Mouse (Mus musculus) limb, embryonic 10.5 days (tissue): Measurements from ENCODE around the gene Arhgef7. TPM values are rescaled to one million over a fixed set of nuclear protein-coding genes. Genes with fewer than 3 reads are reported as not detected.

Experiments
- DNase-seq: peaks from one replicate; pipeline ENCODE4 v3.0.0-alpha.2; 2017; ENCODE audit warnings: low spot score
- H3K27ac ChIP-seq: fragments of 300-500 bp; sonication (generic); 2 replicates; pipeline ENCODE4 v1.5.1; 2016; ENCODE audit warnings: mild to moderate bottlenecking
- H3K27me3 ChIP-seq: fragments of 300-500 bp; sonication (generic); 2 replicates; pipeline ENCODE4 v1.6.1; 2016; ENCODE audit warnings: low read depth, mild to moderate bottlenecking; ENCODE audit not compliant: poor library complexity, severe bottlenecking
- H3K36me3 ChIP-seq: fragments of 300-500 bp; sonication (generic); 2 replicates; pipeline ENCODE4 v1.6.1; 2016; ENCODE audit warnings: mild to moderate bottlenecking, moderate library complexity
- H3K4me1 ChIP-seq: fragments of 300-500 bp; sonication (generic); 2 replicates; pipeline ENCODE4 v1.6.1; 2016
- H3K4me3 ChIP-seq: fragments of 300-500 bp; sonication (generic); 2 replicates; pipeline ENCODE4 v1.5.1; 2016; ENCODE audit warnings: mild to moderate bottlenecking, moderate library complexity
- H3K9me3 ChIP-seq: fragments of 300-500 bp; sonication (generic); replicated peaks from 2 replicates; pipeline ENCODE4 v1.6.1; 2016; ENCODE audit warnings: mild to moderate bottlenecking
- WGBS: fragments of 180-500 bp; shearing (Covaris S2); methylation state at CpG from one replicate; pipeline ENCODE4 v1.1.7; 2016; 5-methylcytosine and 5-hydroxymethylcytosine counted together
- polyA plus RNA-seq: library from polyadenylated mRNA; unstranded; fragments of >200 nt; fragmentation: Nextera tagmentation; extraction: Ambion mirVana; gene quantifications from 2 replicates; pipeline ENCODE4 v1.2.1, GENCODE M21; 2016

Arhgef7 gene
- polyA plus RNA-seq, 1 experiment from 2014 or later, result 59.1 TPM

- Histone ChIP-seq H3K27ac (no peak overlapping the region), H3K4me1 (peaks cover 40% of the 10 kb centered on the region), H3K4me3 (no peak overlapping the region), H3K9me3 (no peaks in the 10 kb centered on the region), H3K27me3 (no peaks in the 10 kb centered on the region), H3K36me3 (peaks cover 15% of the 10 kb centered on the region)
- WGBS, result 93% methylated on average over 8 of the region's 8 CpGs
- no peak for DNase-seq
Measured at GRCm38 (mm10) chr8:11776451-11777180, 49.1 kb downstream of the Arhgef7 start.

DNA sequence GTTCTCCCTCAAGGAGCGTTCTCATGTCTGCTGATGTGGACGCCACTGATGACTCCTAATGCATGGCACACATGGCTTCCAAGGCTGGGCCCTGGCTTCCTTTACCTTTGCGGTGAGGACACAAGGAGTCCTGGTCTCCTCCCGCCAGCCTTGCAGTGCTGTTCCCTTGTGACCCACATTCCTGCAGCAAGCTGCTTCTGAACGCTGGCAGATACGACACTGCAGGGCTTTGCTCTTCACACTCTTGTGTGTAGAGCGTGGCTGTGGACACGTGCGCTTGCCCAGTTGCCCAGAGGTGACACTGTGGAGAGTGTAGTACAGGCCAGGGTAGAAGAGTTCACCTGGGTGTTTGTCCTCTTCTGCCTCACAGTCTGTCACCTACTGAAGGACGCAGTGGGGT lies 49.7 kb downstream of the Arhgef7 start:
- H3K4me3 ChIP-seq, result no peak overlapping the region
- H3K4me1 ChIP-seq, result peaks cover 40% of the 10 kb centered on the region
- no peaks in the 10 kb centered on the region for H3K9me3 ChIP-seq
- peak overlapping the region; percentile 16; the same call in 1 of the 2 replicates for H3K27ac ChIP-seq
- H3K27me3 ChIP-seq, result no peaks in the 10 kb centered on the region
- no peak for DNase-seq
- peaks cover 18% of the 10 kb centered on the region for H3K36me3 ChIP-seq
- WGBS, result 79% methylated on average over 10 of the region's 10 CpGs

GRCm38 (mm10) chr8:11778646-11779433 lies 51.3 kb downstream of the Arhgef7 start:
- no peak overlapping the region for H3K4me3 ChIP-seq
- peak overlapping the region; percentile 43; the same call in 1 of the 2 replicates for H3K27ac ChIP-seq
- WGBS, result 84% methylated on average over 8 of the region's 8 CpGs
- peaks cover 34% of the 10 kb centered on the region for H3K36me3 ChIP-seq
- H3K27me3 ChIP-seq, result no peaks in the 10 kb centered on the region
- no peaks in the 10 kb centered on the region for H3K9me3 ChIP-seq
- peaks cover 39% of the 10 kb centered on the region for H3K4me1 ChIP-seq
- DNase-seq, result no peak

DNA sequence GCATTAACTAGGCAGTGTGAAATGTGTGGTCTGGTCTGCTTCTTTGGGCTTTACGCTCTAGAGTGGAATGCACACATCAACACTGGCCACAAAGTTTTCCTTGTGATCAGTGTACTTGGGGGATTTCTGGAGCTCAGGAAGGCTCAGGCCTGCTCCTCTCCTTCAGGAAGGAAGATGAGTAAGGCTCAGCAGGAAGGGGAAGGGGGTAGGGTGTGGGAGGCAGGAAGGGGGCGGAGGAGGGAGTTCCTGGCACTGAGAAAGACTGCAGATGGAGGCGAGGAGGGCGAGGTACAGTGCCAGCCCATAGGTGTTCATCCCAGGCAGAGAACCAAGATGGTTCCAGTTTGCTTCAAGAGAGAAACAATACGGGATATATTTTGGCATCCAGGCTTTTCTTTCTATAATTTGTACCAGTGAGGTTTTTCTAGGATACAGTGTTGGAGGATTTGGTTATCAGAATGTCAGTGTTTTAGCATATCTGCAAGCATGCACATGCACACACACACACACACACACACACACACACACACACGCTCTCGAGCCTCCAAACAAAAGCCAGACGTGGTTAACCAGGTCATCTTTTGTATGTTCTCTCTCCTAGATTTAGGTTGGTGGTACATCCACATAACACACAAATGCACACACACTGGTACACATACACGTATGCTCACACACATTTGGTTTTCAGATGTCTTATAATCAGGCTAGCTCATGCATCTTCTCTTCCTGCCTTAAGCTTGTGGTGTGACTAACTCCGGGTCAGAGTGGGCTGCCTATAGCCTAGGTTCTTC lies 52.5 kb downstream of the Arhgef7 start:
- H3K36me3 ChIP-seq, result peaks cover 42% of the 10 kb centered on the region
- no peak for DNase-seq
- peak overlapping the region; percentile 15; the same call in 1 of the 2 replicates for H3K27ac ChIP-seq
- no peaks in the 10 kb centered on the region for H3K9me3 ChIP-seq
- peaks cover 32% of the 10 kb centered on the region for H3K4me1 ChIP-seq
- H3K27me3 ChIP-seq, result no peaks in the 10 kb centered on the region
- 84% methylated on average over 10 of the region's 10 CpGs for WGBS
- H3K4me3 ChIP-seq, result no peak overlapping the region; the same call in 1 of the 2 replicates

- Histone ChIP-seq H3K36me3 (peaks cover 45% of the 10 kb centered on the region), H3K27ac (no peak overlapping the region), H3K9me3 (no peaks in the 10 kb centered on the region), H3K4me3 (no peak overlapping the region; the same call in 1 of the 2 replicates), H3K27me3 (no peaks in the 10 kb centered on the region), H3K4me1 (peaks cover 26% of the 10 kb centered on the region)
- 86% methylated on average over 4 of the region's 4 CpGs for WGBS
- no peak for DNase-seq
Measured at GRCm38 (mm10) chr8:11780641-11781040, 53.1 kb downstream of the Arhgef7 start.

DNA sequence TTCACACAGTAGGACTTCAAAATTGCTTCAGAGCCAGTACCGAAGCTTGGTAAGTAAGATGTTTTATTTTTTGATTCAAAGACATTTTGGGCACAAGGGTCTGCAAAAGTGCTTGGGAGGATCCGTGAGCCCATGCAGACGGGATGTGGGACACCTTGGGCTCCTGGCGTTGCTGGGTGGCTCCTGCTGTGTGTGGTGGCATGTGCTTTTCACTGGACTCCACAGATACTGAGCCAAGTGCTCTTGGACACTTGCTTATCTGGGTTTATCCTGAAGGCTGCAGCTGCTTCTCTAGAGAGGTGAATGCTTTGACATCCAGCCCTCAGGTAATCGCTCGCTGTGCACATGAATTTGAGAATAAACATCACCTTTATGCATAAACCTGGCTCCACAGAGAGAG lies 55.1 kb downstream of the Arhgef7 start:
- Histone ChIP-seq H3K9me3 (no peaks in the 10 kb centered on the region), H3K27ac (no peak overlapping the region), H3K27me3 (no peaks in the 10 kb centered on the region), H3K4me3 (no peak overlapping the region), H3K4me1 (peaks cover 16% of the 10 kb centered on the region; the same call in 1 of the 2 replicates), H3K36me3 (peaks cover 57% of the 10 kb centered on the region)
- whole genome bisulfite sequencing, result 93% methylated on average over 6 of the region's 6 CpGs
- no peak for DNase-seq

DNA sequence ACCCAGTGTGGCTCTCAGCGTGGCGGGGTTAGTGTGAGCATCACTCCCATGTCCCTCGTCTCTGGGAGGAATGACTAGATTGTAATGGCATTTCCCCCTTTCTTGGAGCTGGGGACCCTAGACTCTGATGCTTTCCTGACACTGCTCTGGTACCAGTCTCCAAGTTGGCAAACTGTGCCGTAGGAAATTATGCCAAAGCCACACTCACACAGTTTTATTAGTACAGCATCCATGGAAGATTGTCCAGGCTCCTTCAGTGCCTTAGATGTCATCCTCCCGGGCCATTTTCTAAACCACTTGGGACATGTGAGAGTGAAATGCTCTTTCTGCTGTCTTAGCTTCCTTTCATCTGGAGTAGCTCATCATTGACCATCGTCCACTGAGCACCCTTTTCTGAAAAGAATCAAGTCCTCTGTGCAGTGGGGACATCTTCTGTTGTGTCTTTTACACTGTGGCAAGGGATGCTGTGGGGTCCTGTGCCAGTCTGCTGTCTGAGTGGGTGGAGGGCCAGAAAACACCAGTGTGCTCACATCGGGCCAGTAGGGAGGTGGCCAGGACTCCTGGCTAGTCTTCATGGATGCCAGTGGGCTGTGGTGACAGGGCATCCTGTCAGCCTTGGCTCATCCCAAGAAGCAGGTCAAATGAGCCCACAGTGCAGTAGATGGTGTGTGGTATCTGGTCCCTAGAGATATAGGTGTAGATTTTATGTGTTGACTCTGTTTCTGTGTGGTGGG lies 56.5 kb downstream of the Arhgef7 start:
- Histone ChIP-seq H3K27me3 (no peaks in the 10 kb centered on the region), H3K4me1 (peaks cover 10% of the 10 kb centered on the region; the same call in 1 of the 2 replicates), H3K4me3 (no peak overlapping the region), H3K9me3 (no peaks in the 10 kb centered on the region), H3K27ac (no peak overlapping the region), H3K36me3 (peaks cover 57% of the 10 kb centered on the region)
- no peak for DNase-seq
- 91% methylated on average over 7 of the region's 7 CpGs for WGBS

- Histone ChIP-seq H3K4me1 (peaks cover 10% of the 10 kb centered on the region; the same call in 1 of the 2 replicates), H3K27ac (no peak overlapping the region), H3K36me3 (peaks cover 62% of the 10 kb centered on the region), H3K4me3 (no peak overlapping the region), H3K27me3 (no peaks in the 10 kb centered on the region), H3K9me3 (no peaks in the 10 kb centered on the region)
- DNase-seq, result no peak
- WGBS, result 74% methylated on average over 4 of the region's 4 CpGs
Measured at GRCm38 (mm10) chr8:11785121-11785520, 57.6 kb downstream of the Arhgef7 start.

DNA sequence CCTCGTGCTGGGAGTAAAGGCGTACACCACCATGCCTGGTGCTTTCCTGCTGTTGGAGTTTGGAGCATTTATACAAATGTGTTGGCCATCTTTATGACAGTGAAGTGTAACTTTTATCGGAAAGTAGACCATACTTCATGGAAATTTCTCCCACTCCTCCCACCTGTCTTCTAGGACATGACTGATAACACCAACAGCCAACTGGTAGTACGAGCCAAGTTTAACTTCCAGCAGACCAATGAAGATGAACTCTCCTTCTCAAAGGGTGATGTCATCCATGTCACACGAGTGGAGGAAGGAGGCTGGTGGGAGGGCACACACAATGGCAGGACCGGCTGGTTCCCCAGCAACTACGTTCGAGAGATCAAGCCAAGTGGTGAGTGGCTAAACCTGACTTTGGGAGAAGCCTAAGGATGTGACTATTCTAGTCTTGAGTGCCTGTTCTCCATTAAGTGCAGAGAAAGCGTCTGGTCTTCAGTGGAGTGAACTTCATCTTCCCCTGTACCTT lies 58.1 kb downstream of the Arhgef7 start:
- no peak for DNase-seq
- WGBS, result 88% methylated on average over 9 of the region's 9 CpGs
- Histone ChIP-seq H3K27ac (no peak overlapping the region), H3K9me3 (no peaks in the 10 kb centered on the region), H3K27me3 (no peaks in the 10 kb centered on the region), H3K36me3 (peaks cover 67% of the 10 kb centered on the region), H3K4me3 (no peak overlapping the region), H3K4me1 (peaks cover 10% of the 10 kb centered on the region; the same call in 1 of the 2 replicates)

- peaks cover 68% of the 10 kb centered on the region for H3K36me3 ChIP-seq
- no peak overlapping the region for H3K27ac ChIP-seq
- WGBS, result 66% methylated on average over 8 of the region's 8 CpGs
- no peaks in the 10 kb centered on the region for H3K27me3 ChIP-seq
- H3K4me3 ChIP-seq, result no peak overlapping the region
- H3K9me3 ChIP-seq, result no peaks in the 10 kb centered on the region
- peaks cover 10% of the 10 kb centered on the region; the same call in 1 of the 2 replicates for H3K4me1 ChIP-seq
- DNase-seq, result no peak
Measured at GRCm38 (mm10) chr8:11788252-11788651, 60.7 kb downstream of the Arhgef7 start.

DNA sequence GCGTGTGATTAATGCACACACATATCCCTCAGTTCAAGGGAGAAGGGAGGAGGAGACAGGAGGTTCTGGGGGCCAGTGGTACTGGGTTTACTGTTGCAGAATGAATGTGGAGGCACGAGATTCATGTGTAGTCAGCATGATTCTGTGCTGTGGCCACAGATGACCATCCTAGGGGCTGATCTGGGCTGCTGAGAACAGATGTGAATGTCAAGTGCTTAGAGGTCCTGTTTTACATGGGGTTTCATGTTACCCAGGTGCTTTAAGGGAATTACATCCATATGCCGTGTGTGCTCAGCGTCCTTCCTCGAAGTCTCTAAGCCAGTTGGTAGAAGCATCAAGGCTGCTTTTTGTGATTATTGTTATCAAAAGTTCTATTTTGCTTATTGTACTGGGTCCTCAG lies 61.6 kb downstream of the Arhgef7 start:
- Histone ChIP-seq H3K9me3 (no peaks in the 10 kb centered on the region), H3K4me3 (no peak overlapping the region), H3K36me3 (peaks cover 61% of the 10 kb centered on the region), H3K4me1 (peaks cover 10% of the 10 kb centered on the region; the same call in 1 of the 2 replicates), H3K27me3 (no peaks in the 10 kb centered on the region), H3K27ac (no peak overlapping the region)
- peak; percentile 32 for DNase-seq
- WGBS, result 66% methylated on average over 5 of the region's 5 CpGs

DNA sequence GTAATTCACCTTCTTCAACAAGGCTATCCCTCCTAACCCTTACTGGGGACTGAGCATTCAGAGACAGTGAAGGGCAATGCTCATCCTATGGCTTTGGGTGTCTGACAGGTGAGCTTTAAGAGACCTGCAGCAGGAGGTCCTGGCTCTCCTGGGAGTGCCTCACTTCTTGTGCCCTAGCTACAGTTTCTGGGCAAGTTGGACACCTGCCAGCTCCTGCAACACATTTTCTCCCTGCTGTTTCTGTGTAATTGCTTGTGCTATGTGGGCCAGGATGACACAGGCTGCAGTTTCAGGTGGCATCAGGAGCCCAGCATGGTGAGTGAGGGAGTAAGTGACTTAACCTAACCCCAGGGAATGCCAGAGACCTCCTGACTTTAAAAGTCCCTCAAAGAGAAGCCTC lies 67.4 kb downstream of the Arhgef7 start:
- no peak for DNase-seq
- no peaks in the 10 kb centered on the region for H3K9me3 ChIP-seq
- no peak overlapping the region for H3K4me3 ChIP-seq
- no peaks in the 10 kb centered on the region for H3K27me3 ChIP-seq
- H3K36me3 ChIP-seq, result peaks cover 77% of the 10 kb centered on the region
- H3K4me1 ChIP-seq, result no peaks in the 10 kb centered on the region
- no peak overlapping the region for H3K27ac ChIP-seq
